Mouse (Mus musculus): Measurements from ENCODE around the gene Tram2. TPM values are rescaled to one million over a fixed set of nuclear protein-coding genes. Genes with fewer than 3 reads are reported as not detected.

The Tram2 gene
- 1.1 to 4.7 TPM (median 2.1 TPM) in 3 replicates for total RNA-seq (2017)

GRCm38 (mm10) chr1:21079217-21079773 is at the start of gene Tram2:
TSS of gene Tram2 (minus strand) at chr1:21079229.
- ATAC-seq (replicated peaks; ENCODE audit: insufficient number of reproducible peaks, low FRiP score, low TSS enrichment, poor library complexity, severe bottlenecking) = peak; percentile 80

- no peak for ATAC-seq (replicated peaks; ENCODE audit: insufficient number of reproducible peaks, low FRiP score, low TSS enrichment, poor library complexity, severe bottlenecking)
Measured at GRCm38 (mm10) chr1:21124713-21125336, 45.8 kb upstream of the Tram2 start.

GRCm38 (mm10) chr1:21103784-21104183 is 24.8 kb upstream of the Tram2 start:
- no peak for ATAC-seq (replicated peaks; ENCODE audit: insufficient number of reproducible peaks, low FRiP score, low TSS enrichment, poor library complexity, severe bottlenecking)

GRCm38 (mm10) chr1:21101221-21102006 is 22.4 kb upstream of the Tram2 start:
- ATAC-seq (replicated peaks; ENCODE audit: insufficient number of reproducible peaks, low FRiP score, low TSS enrichment, poor library complexity, severe bottlenecking) = peak; percentile 61; the same call in 1 of the 2 replicates

GRCm38 (mm10) chr1:21100726-21101125 is 21.7 kb upstream of the Tram2 start:
- ATAC-seq (replicated peaks; ENCODE audit: insufficient number of reproducible peaks, low FRiP score, low TSS enrichment, poor library complexity, severe bottlenecking) = no peak

GRCm38 (mm10) chr1:21097001-21097989 is 18.3 kb upstream of the Tram2 start:
- no peak for ATAC-seq (replicated peaks; ENCODE audit: insufficient number of reproducible peaks, low FRiP score, low TSS enrichment, poor library complexity, severe bottlenecking)

GRCm38 (mm10) chr1:21094644-21095215 is 15.7 kb upstream of the Tram2 start:
- ATAC-seq (replicated peaks; ENCODE audit: insufficient number of reproducible peaks, low FRiP score, low TSS enrichment, poor library complexity, severe bottlenecking) = no peak

GRCm38 (mm10) chr1:21089661-21090117 is 10.7 kb upstream of the Tram2 start:
- ATAC-seq (replicated peaks; ENCODE audit: insufficient number of reproducible peaks, low FRiP score, low TSS enrichment, poor library complexity, severe bottlenecking) = no peak

GRCm38 (mm10) chr1:21086291-21086690 is 7.3 kb upstream of the Tram2 start:
- no peak for ATAC-seq (replicated peaks; ENCODE audit: insufficient number of reproducible peaks, low FRiP score, low TSS enrichment, poor library complexity, severe bottlenecking)

GRCm38 (mm10) chr1:21084661-21085060 is 5.6 kb upstream of the Tram2 start:
- no peak for ATAC-seq (replicated peaks; ENCODE audit: insufficient number of reproducible peaks, low FRiP score, low TSS enrichment, poor library complexity, severe bottlenecking)

GRCm38 (mm10) chr1:21080362-21080761 is 1.3 kb upstream of the Tram2 start:
- ATAC-seq (replicated peaks; ENCODE audit: insufficient number of reproducible peaks, low FRiP score, low TSS enrichment, poor library complexity, severe bottlenecking) = no peak

- ATAC-seq (replicated peaks; ENCODE audit: insufficient number of reproducible peaks, low FRiP score, low TSS enrichment, poor library complexity, severe bottlenecking) = 0 out of 2 replicates have a peak, but pooled peaks have one; percentile 15
Measured at GRCm38 (mm10) chr1:21078481-21079214, 381 bp downstream of the Tram2 start.

GRCm38 (mm10) chr1:21077619-21078018 is 1.4 kb downstream of the Tram2 start:
- no peak for ATAC-seq (replicated peaks; ENCODE audit: insufficient number of reproducible peaks, low FRiP score, low TSS enrichment, poor library complexity, severe bottlenecking)

- no peak for ATAC-seq (replicated peaks; ENCODE audit: insufficient number of reproducible peaks, low FRiP score, low TSS enrichment, poor library complexity, severe bottlenecking)
Measured at GRCm38 (mm10) chr1:21077191-21077590, 1.8 kb downstream of the Tram2 start.

GRCm38 (mm10) chr1:21075986-21076495 is 3.0 kb downstream of the Tram2 start:
- ATAC-seq (replicated peaks; ENCODE audit: insufficient number of reproducible peaks, low FRiP score, low TSS enrichment, poor library complexity, severe bottlenecking) = no peak

- ATAC-seq (replicated peaks; ENCODE audit: insufficient number of reproducible peaks, low FRiP score, low TSS enrichment, poor library complexity, severe bottlenecking) = no peak
Measured at GRCm38 (mm10) chr1:21074231-21074630, 4.8 kb downstream of the Tram2 start.

GRCm38 (mm10) chr1:21072875-21073444 is 6.1 kb downstream of the Tram2 start:
- ATAC-seq (replicated peaks; ENCODE audit: insufficient number of reproducible peaks, low FRiP score, low TSS enrichment, poor library complexity, severe bottlenecking) = no peak

Measured in monocyte, adult 5-6 weeks (primary cell).